Mouse (Mus musculus) gastrocnemius, postnatal 36 days (tissue): Measurements from ENCODE around the gene Nbeal2. TPM values are rescaled to one million over a fixed set of nuclear protein-coding genes. Genes with fewer than 3 reads are reported as not detected.

Source experiments
- DNase-seq, 2 experiments: peaks; one replicate each; pipeline ENCODE4 v3.0.0; 2022
- intact Hi-C: fragments of 180-260 bp; cut with DNase I; formaldehyde crosslinking; loops from one replicate; pipeline ENCODE4 v1.15.1; 2025
- microRNA-seq, 2 experiments: library from miRNA; unstranded; fragments of <30 nt; microRNA quantifications; one replicate each; pipeline ENCODE4 v1.2.0; 2021
- total RNA-seq, 2 experiments: library from RNA; stranded (reverse); gene quantifications; 2 replicates each; pipeline ENCODE4 v1.2.3; 2021

The Nbeal2 gene
- total RNA-seq, 2 experiments from 2014 or later, result 3.3 to 3.6 TPM

GRCm38 (mm10) chr9:110622621-110623219 lies 31.2 kb downstream of the Nbeal2 start:
- DNase-seq, result no peak
- intact Hi-C loops, result no loop called here

GRCm38 (mm10) chr9:110620685-110621084 lies 33.3 kb downstream of the Nbeal2 start:
- intact Hi-C loops, result no loop called here
- no peak for DNase-seq

- no peak for DNase-seq
- intact Hi-C loops, result no loop called here
These were observed 33.8 kb downstream of the Nbeal2 start for GRCm38 (mm10) chr9:110620180-110620579.

- DNase-seq, result no peak
These were observed 36.9 kb downstream of the Nbeal2 start for GRCm38 (mm10) chr9:110617081-110617480.

GRCm38 (mm10) chr9:110611471-110611870 lies 42.5 kb downstream of the Nbeal2 start:
- intact Hi-C loops, result no loop called here
- DNase-seq, result no peak

More at GRCm38 (mm10) chr9:110617081-110617480, 36.9 kb downstream of the Nbeal2 start:
- intact Hi-C loops, result no loop called here

GRCm38 (mm10) chr9:110583521-110583920 lies 70.4 kb downstream of the Nbeal2 start:
- intact Hi-C loops, result no loop called here
- DNase-seq, result no peak

GRCm38 (mm10) chr9:110582161-110582560 lies 71.8 kb downstream of the Nbeal2 start:
- DNase-seq, result no peak
- intact Hi-C loops, result no loop called here

Small RNAs within 50 kb of the gene (microRNA-seq; reads per million reads assigned to microRNA genes)
- 0 to 0.36 reads per million in 2 experiments for gene Mir8107

Other genes starting within 250 kb of the Nbeal2 start
- gene Ptpn23, start 245.9 kb downstream of the Nbeal2 start, total RNA-seq, result 1 to 10 TPM; 7.9 to 8.1 TPM
- not detected for gene Ngp, start 234.4 kb downstream of the Nbeal2 start, total RNA-seq
- gene Klhl18, start 177.5 kb downstream of the Nbeal2 start, total RNA-seq, result 1 to 10 TPM; 6.6 to 7.9 TPM
- gene Kif9, start 177.2 kb downstream of the Nbeal2 start, total RNA-seq, result under 1 TPM in 1 of 2 experiments, not detected in 1; 0.17 TPM
- gene Setd2, start 121.6 kb downstream of the Nbeal2 start, total RNA-seq, result 10 to 100 TPM; 21.8 to 29.9 TPM
- 1 to 10 TPM in 1 of 2 experiments, under 1 TPM in 1; 0.91 to 1.2 TPM for gene Nradd, start 29.7 kb downstream of the Nbeal2 start, total RNA-seq
- gene Ccdc12, start 2.3 kb upstream of the Nbeal2 start, total RNA-seq, result 10 to 100 TPM; 45.1 to 48.1 TPM
- gene Myl3, start 87.7 kb upstream of the Nbeal2 start, total RNA-seq, result 1,000 to 10,000 TPM in 1 of 2 experiments, 100 to 1,000 TPM in 1; 290 to 1,186 TPM
- gene Pth1r, start 93.0 kb upstream of the Nbeal2 start, total RNA-seq, result 1 to 10 TPM in 1 of 2 experiments, under 1 TPM in 1; 0.74 to 1.1 TPM
- gene Prss42, start 144.0 kb upstream of the Nbeal2 start, total RNA-seq, result not detected
- not detected for gene Prss44, start 159.8 kb upstream of the Nbeal2 start, total RNA-seq
- gene Prss43, start 172.5 kb upstream of the Nbeal2 start, total RNA-seq, result not detected
- not detected for gene Prss45, start 180.4 kb upstream of the Nbeal2 start, total RNA-seq
- gene Prss46, start 190.3 kb upstream of the Nbeal2 start, total RNA-seq, result not detected
- gene Prss50, start 203.8 kb upstream of the Nbeal2 start, total RNA-seq, result not detected
- 1 to 10 TPM; 4.6 to 6.6 TPM for gene Als2cl, start 225.7 kb upstream of the Nbeal2 start, total RNA-seq
- under 1 TPM; 0.37 to 0.41 TPM for gene Tmie, start 226.0 kb upstream of the Nbeal2 start, total RNA-seq